Mouse (Mus musculus) CD4-positive, CD25-positive, alpha-beta regulatory T cell, adult 4 months (primary cell): Measurements from ENCODE around the gene G3bp2. TPM values are rescaled to one million over a fixed set of nuclear protein-coding genes. Genes with fewer than 3 reads are reported as not detected.

Experiments used
- ATAC-seq: one replicate; pipeline ENCODE4 v1.8.0; 2017
- polyA plus RNA-seq, 2 experiments: library from polyadenylated mRNA; unstranded; fragments of 100-300 nt; shearing (Covaris generic); gene quantifications; one replicate each; pipeline ENCODE4 v1.2.1; 2017

G3bp2 gene
- polyA plus RNA-seq, 2 experiments from 2014 or later = 210 to 252 TPM

GRCm38 (mm10) chr5:92098351-92099109 is 15.0 kb upstream of the G3bp2 start:
- ATAC-seq = no peak

GRCm38 (mm10) chr5:92097779-92098178 is 14.3 kb upstream of the G3bp2 start:
- no peak for ATAC-seq

GRCm38 (mm10) chr5:92096786-92097185 is 13.3 kb upstream of the G3bp2 start:
- ATAC-seq = no peak

GRCm38 (mm10) chr5:92094062-92094415 is 10.5 kb upstream of the G3bp2 start:
- ATAC-seq = peak; percentile 66

- peak; percentile 76 for ATAC-seq
These were observed 9.9 kb upstream of the G3bp2 start for GRCm38 (mm10) chr5:92093263-92094061.

GRCm38 (mm10) chr5:92087469-92087868 is 4.0 kb upstream of the G3bp2 start:
- no peak for ATAC-seq

GRCm38 (mm10) chr5:92085821-92086550 is 2.5 kb upstream of the G3bp2 start:
- ATAC-seq = no peak

GRCm38 (mm10) chr5:92085246-92085645 is 1.7 kb upstream of the G3bp2 start:
- ATAC-seq = no peak

GRCm38 (mm10) chr5:92082821-92083401 is 608 bp downstream of the G3bp2 start:
- ATAC-seq = peak; percentile 37

- no peak for ATAC-seq
These were observed 2.2 kb downstream of the G3bp2 start for GRCm38 (mm10) chr5:92081326-92081725.

GRCm38 (mm10) chr5:92080400-92080799 is 3.1 kb downstream of the G3bp2 start:
- ATAC-seq = no peak

GRCm38 (mm10) chr5:92079304-92079703 is 4.2 kb downstream of the G3bp2 start:
- ATAC-seq = no peak

- no peak for ATAC-seq
These were observed 4.8 kb downstream of the G3bp2 start for GRCm38 (mm10) chr5:92078751-92079150.

GRCm38 (mm10) chr5:92076273-92076672 is 7.2 kb downstream of the G3bp2 start:
- ATAC-seq = no peak

- no peak for ATAC-seq
These were observed 9.5 kb downstream of the G3bp2 start for GRCm38 (mm10) chr5:92074061-92074460.

GRCm38 (mm10) chr5:92063192-92063591 is 20.3 kb downstream of the G3bp2 start:
- ATAC-seq = no peak

GRCm38 (mm10) chr5:92052866-92053265 is 30.7 kb downstream of the G3bp2 start:
- no peak for ATAC-seq

GRCm38 (mm10) chr5:92050419-92050818 is 33.1 kb downstream of the G3bp2 start:
- ATAC-seq = no peak

- no peak for ATAC-seq
These were observed 39.7 kb downstream of the G3bp2 start, which contains the start of gene Cdkl2 for GRCm38 (mm10) chr5:92043783-92044182. Gene Cdkl2, minus strand, starts transcription at chr5:92043883.

- peak; percentile 96 for ATAC-seq
These were observed 40.9 kb downstream of the G3bp2 start for GRCm38 (mm10) chr5:92042377-92043348.

GRCm38 (mm10) chr5:92019960-92020359 is 63.6 kb downstream of the G3bp2 start:
- ATAC-seq = no peak

GRCm38 (mm10) chr5:92011756-92012155 is 71.8 kb downstream of the G3bp2 start:
- no peak for ATAC-seq
